Mouse (Mus musculus) spleen, postnatal 0 days (tissue): ENCODE measurements around the gene Fnip2. TPM values are rescaled to one million over a fixed set of nuclear protein-coding genes. Genes with fewer than 3 reads are reported as not detected.

Experiments
- polyA plus RNA-seq: library from polyadenylated mRNA; unstranded; fragments of >200 nt; fragmentation: Nextera tagmentation; extraction: Ambion mirVana; gene quantifications from 2 replicates; pipeline ENCODE4 v1.2.1, GENCODE M21; 2015

The Fnip2 gene
- 6.5 and 6.9 TPM in 2 replicates for polyA plus RNA-seq

DNA sequence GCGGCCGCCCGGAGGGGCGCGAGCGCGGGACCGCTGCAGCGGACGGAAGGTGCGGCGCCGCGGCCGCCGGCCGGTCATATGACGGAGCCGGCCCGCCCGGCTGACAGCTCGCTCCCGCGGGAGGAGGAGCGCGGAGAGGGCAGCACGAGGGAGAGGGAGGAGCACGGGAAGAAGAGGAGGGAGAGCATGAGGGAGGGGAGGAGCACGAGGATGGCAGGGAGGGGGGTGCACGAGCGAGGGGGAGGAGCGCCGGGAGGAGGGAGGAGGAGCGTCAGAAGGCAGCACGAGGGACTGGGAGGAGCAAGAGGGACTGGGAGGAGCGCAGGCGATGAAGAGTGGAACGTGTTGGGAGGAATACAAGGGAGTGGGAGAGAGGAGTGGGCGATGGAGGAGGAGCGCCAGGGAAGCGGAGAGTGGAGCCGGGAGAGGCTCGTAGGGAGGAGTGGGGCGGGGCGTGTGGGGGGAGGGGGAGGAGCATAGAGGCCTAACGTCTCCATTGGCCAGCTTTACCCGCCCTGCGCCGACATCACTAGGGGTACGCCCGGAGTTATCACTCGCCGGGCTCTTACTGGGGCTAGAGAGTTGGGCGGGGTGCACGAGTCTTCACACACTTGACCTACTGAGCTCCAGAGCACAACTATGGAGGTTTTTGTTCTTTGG is at the start of gene Fnip2:
Gene Fnip2, minus strand, starts transcription at position 94 of the 660 bp plus-strand sequence.

DNA sequence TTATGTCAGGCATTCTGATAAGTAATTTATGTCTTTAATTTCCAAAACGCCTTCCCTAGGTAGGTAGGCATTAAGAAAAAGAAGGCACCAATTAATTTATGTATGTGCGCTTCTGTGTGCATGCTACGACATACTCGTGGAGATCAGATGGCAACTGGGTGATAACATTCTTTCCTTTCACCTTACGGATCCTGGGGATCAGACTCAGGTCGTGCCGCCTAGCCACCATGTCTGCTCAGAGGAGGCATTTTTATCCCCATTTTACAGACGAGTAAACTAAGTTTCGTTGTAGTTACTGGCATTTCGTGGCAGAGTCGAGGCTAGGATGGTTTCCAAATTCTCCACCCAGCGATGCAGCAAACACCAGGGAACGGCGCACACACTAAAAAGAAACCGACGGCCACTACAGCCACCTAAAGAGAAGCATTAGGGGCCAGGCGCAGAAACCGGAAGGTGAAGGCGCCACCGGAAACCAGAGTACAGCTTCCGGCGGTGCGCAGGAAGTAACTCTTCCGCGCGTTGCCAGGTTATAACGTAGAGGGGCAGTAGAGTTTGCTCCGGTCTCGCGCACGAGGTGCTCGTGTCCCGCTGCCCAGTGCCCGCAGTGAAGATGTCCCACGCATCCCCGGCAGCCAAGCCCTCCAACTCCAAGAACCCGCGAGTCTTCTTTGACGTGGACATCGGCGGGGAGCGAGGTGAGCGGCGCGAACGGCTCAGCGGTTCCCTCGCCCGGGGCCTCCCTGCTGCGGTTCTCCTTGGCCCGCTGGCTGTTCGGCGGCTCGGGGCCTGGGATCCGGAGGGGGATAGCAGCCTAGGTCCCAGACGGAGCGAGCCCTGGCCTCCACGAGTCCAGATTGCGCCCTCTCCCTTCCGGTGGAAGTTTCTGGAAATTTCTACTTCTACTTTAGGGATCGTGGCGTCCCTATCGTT is 23.5 kb upstream of the Fnip2 start, which contains the start of gene Ppid:
Gene Ppid, plus strand, starts transcription at position 480 of the 930 bp plus-strand sequence.

Other genes starting within 250 kb of the Fnip2 start
- gene Gm17359, start 231.1 kb downstream of the Fnip2 start, polyA plus RNA-seq: not detected in 2 replicates
- gene Ppid, start 23.5 kb upstream of the Fnip2 start, polyA plus RNA-seq: 79.5 and 84.0 TPM in 2 replicates
- gene 4930579G24Rik, start 61.3 kb upstream of the Fnip2 start, polyA plus RNA-seq: 25.0 and 30.7 TPM in 2 replicates
- 40.9 and 44.1 TPM in 2 replicates for gene Etfdh, start 61.7 kb upstream of the Fnip2 start, polyA plus RNA-seq
- not detected in 2 replicates for gene Rxfp1, start 170.1 kb upstream of the Fnip2 start, polyA plus RNA-seq